ENCODE assay signal across 14 mouse cellular contexts in genomic region chr1:62774288-62775218, GRCm38 (mm10).
DNase-seq lines count a peak whose midpoint lies in the region; ATAC-seq and TF ChIP-seq lines count a peak whose summit lies in the region.
"Had no signal": no experiment of that assay in that cellular context is flagged by ENCODE, and none has a peak within 500 bp of the region (broad histone marks: within the 10 kb centered on the region; RNA-seq: fewer than 3 reads in every experiment).

No protein-coding gene starts in this region.

- H3K79me2 ChIP-seq in C2C12 (ENCODE audit: control insufficient read depth, insufficient read depth): no peaks in the 10 kb centered on the region

- 57% methylated on average over 11 of the region's 11 CpGs for WGBS in heart, postnatal 0 days

- H3K4me2 ChIP-seq in heart, postnatal 0 days (ENCODE audit: low read depth, low read length): no peak overlapping the region
- H3K4me2 ChIP-seq: embryonic facial prominence, embryonic 12.5 days; midbrain, embryonic 11.5 days had no signal

- TF ChIP-seq EP300 in heart, postnatal 0 days (IDR thresholded peaks at IDR 0.05; ENCODE audit: low read depth): no peak

- H3K9ac ChIP-seq in heart, postnatal 0 days (replicated peaks; ENCODE audit: low read depth, low read length): no peak overlapping the region
- H3K9ac ChIP-seq: embryonic facial prominence, embryonic 12.5 days had no signal

- no peak for DNase-seq in heart, postnatal 0 days (ENCODE audit: low spot score)
- DNase-seq in heart, postnatal 10 days: no peak
- DNase-seq in G1E (ENCODE audit: low spot score): peak; percentile 59
- DNase-seq in embryo, embryonic 10.5 days (ENCODE audit: low spot score): no peak
- DNase-seq in urinary bladder, postnatal 10 days (ENCODE audit: low spot score): no peak
- DNase-seq: cerebellum, postnatal 10 days; kidney, adult 2 months; left cerebral cortex, postnatal 4 days had no signal

- no peak for ATAC-seq in heart, postnatal 0 days (ENCODE audit: insufficient read depth, low read depth)
- ATAC-seq in G1E (ENCODE audit: extremely low read depth, insufficient number of reproducible peaks, low FRiP score, poor library complexity, severe bottlenecking): no peak
- no peak for ATAC-seq in frontal cortex, adult (ENCODE audit: low TSS enrichment)

- H3K27me3 ChIP-seq in heart, postnatal 0 days (ENCODE audit: control insufficient read depth, insufficient read depth, low read length): no peaks in the 10 kb centered on the region
- H3K27me3 ChIP-seq in C2C12 (ENCODE audit: control insufficient read depth, insufficient read depth, insufficient read length): no peaks in the 10 kb centered on the region
- peaks cover 3% of the 10 kb centered on the region for H3K27me3 ChIP-seq in G1E (ENCODE audit: insufficient read depth, low read length)
- H3K27me3 ChIP-seq: embryonic facial prominence, embryonic 12.5 days had no signal

- H3K4me1 ChIP-seq in heart, postnatal 0 days (ENCODE audit: control insufficient read depth, insufficient read depth): peaks cover 22% of the 10 kb centered on the region
- H3K4me1 ChIP-seq in G1E (ENCODE audit: insufficient read depth, low read depth, low read length): peaks cover 84% of the 10 kb centered on the region
- peaks cover 13% of the 10 kb centered on the region for H3K4me1 ChIP-seq in embryonic fibroblast, embryonic 13.5 days (ENCODE audit: control insufficient read depth, insufficient read depth, low read length)

- H3K79me3 ChIP-seq in C2C12 (ENCODE audit: low read depth): no peaks in the 10 kb centered on the region

- H3ac ChIP-seq in C2C12 (ENCODE audit: control insufficient read depth, insufficient read length, low read depth): no peak overlapping the region

- H3K9me3 ChIP-seq in heart, postnatal 0 days (replicated peaks; ENCODE audit: control insufficient read depth, low read length): no peaks in the 10 kb centered on the region
- no peaks in the 10 kb centered on the region for H3K9me3 ChIP-seq in G1E (replicated peaks)
- H3K9me3 ChIP-seq: embryonic facial prominence, embryonic 12.5 days; hindbrain, embryonic 10.5 days had no signal

- peak; percentile 27; the same call in 1 of the 2 replicates for TF ChIP-seq CTCF in heart, postnatal 0 days (IDR thresholded peaks at IDR 0.05; ENCODE audit: low read depth)
- TF ChIP-seq CTCF in C2C12 (IDR thresholded peaks at IDR 0.05; ENCODE audit: control insufficient read depth, insufficient read depth, insufficient read length) (no peak), G1E (IDR thresholded peaks at IDR 0.05; ENCODE audit: low read depth, low read length) (peak; percentile 37)
- no peak for TF ChIP-seq CTCF in embryonic fibroblast, embryonic 13.5 days (IDR thresholded peaks at IDR 0.05; ENCODE audit: borderline replicate concordance, insufficient read depth, low read length)

- H3K4me3 ChIP-seq in heart, postnatal 0 days (ENCODE audit: low read depth, low read length): no peak overlapping the region
- H3K4me3 ChIP-seq in C2C12 (ENCODE audit: insufficient read depth, poor library complexity, severe bottlenecking): no peak overlapping the region
- peak overlapping the region; percentile 66; the same call in 1 of the 2 replicates for H3K4me3 ChIP-seq in G1E (ENCODE audit: low read depth, low read length)
- H3K4me3 ChIP-seq in embryonic fibroblast, embryonic 13.5 days (ENCODE audit: insufficient read depth, low read length): no peak overlapping the region
- H3K4me3 ChIP-seq: embryonic facial prominence, embryonic 12.5 days; hindbrain, embryonic 10.5 days had no signal

- no peak overlapping the region for H3K27ac ChIP-seq in heart, postnatal 0 days (ENCODE audit: low read depth)
- H3K27ac ChIP-seq in embryonic fibroblast, embryonic 13.5 days (ENCODE audit: insufficient read depth, low read length): peak overlapping the region; percentile 16
- H3K27ac ChIP-seq: embryonic facial prominence, embryonic 12.5 days had no signal

- intact Hi-C loops in heart, postnatal 10 days (cut with DNase I): no loop called here

- TF ChIP-seq POLR2A in embryonic fibroblast, embryonic 13.5 days (IDR thresholded peaks at IDR 0.05; ENCODE audit: low read depth, low read length): no peak

- H3K36me3 ChIP-seq in heart, postnatal 0 days (replicated peaks; ENCODE audit: control insufficient read depth, insufficient read depth, low read length): no peaks in the 10 kb centered on the region; the same call in 1 of the 2 replicates
- H3K36me3 ChIP-seq in C2C12 (ENCODE audit: control insufficient read depth, insufficient read depth) (peaks cover 50% of the 10 kb centered on the region), G1E (replicated peaks) (no peaks in the 10 kb centered on the region)

TF ChIP-seq in C2C12, 6 proteins besides CTCF, POLR2A, EP300 and RAD21:
- TF ChIP-seq CEBPB (IDR thresholded peaks at IDR 0.05; ENCODE audit: low read depth) (no peak), MYOG (IDR thresholded peaks at IDR 0.05; ENCODE audit: control insufficient read depth, extremely low read depth, insufficient read length) (no peak), MYOD1 (IDR thresholded peaks at IDR 0.05; ENCODE audit: control insufficient read depth, insufficient read length, low read depth) (peak; percentile 63), MAX (IDR thresholded peaks at IDR 0.05) (no peak), FOSL1 (IDR thresholded peaks at IDR 0.05; ENCODE audit: insufficient read depth, low read length, poor library complexity, severe bottlenecking) (no peak)
TF ChIP-seq in C2C12: peak in this region for 1.

Comparison
In these comparisons a context has a peak if more than half of its experiments do, and no peak if none do; other contexts are left out.
1. CTCF ChIP-seq: peak in heart, postnatal 0 days (single experiment) and G1E (single experiment); none in C2C12 (single experiment) and embryonic fibroblast, embryonic 13.5 days (single experiment).